ENCODE assay signal across 8 mouse cellular contexts in the genomic region with DNA sequence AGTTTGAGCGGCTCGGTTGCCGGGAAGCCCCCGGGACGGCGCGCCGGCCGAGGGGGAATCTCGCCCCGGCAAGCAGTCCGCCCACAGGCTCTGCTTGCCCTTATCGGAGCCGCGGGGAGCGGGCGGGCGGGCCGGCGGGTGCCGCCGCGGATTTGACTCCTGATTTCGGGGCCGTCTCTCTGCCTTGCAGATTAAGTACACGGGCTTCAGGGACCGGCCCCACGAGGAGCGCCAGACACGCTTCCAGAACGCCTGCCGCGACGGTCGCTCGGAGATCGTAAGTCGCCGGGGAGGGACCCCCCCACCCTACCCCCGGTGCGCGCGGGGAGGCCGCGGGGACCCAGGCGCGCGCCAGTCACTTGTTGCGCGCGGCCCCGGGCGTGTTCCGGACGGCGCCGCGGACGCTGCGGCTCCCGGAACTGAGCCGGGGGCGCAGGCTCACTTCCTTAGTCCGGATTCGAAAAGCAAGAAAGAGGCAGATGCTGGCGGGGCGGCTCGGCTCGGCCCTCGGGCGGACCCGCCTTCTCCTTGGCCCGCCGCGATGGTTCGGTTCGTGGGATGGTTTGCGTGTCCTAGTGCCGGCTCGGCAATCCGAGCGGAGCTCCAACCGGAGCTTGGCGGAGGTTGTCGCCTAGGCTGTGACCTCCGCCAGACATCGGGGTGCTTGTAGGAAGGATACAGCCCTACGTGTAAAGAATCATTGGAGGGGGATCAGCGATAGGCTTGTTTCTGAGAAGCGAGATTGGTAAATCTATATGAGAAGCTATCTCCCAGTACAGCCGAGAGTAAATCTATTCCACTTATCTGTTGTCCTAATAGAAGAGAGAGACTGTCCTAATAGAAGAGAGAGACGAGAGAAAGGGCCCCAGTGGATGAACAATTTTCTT. TPM values are rescaled to one million over a fixed set of nuclear protein-coding genes. Genes with fewer than 3 reads are reported as not detected.
DNase-seq lines count a peak whose midpoint lies in the region; ATAC-seq lines count a peak whose summit lies in the region.

No protein-coding gene starts in this region.

- H3K4me2 ChIP-seq in liver, embryonic 11.5 days: peak overlapping the region; percentile 96

- peak overlapping the region; percentile 99 for H3K27ac ChIP-seq in embryonic facial prominence, embryonic 10.5 days (replicated peaks)
- peak overlapping the region; percentile 73 for H3K27ac ChIP-seq in liver, embryonic 11.5 days (ENCODE audit: low read depth, low read length)

- no peaks in the 10 kb centered on the region for H3K9me3 ChIP-seq in erythroblast, embryonic 14.5 days (ENCODE audit: control insufficient read depth, low read length)
- no peaks in the 10 kb centered on the region for H3K9me3 ChIP-seq in embryonic facial prominence, embryonic 10.5 days
- no peaks in the 10 kb centered on the region for H3K9me3 ChIP-seq in liver, embryonic 11.5 days (ENCODE audit: control insufficient read depth, low read length)

- peaks cover 12% of the 10 kb centered on the region for H3K4me1 ChIP-seq in erythroblast, embryonic 14.5 days (ENCODE audit: control insufficient read depth)
- peaks cover 39% of the 10 kb centered on the region for H3K4me1 ChIP-seq in embryonic facial prominence, embryonic 10.5 days
- peaks cover 4% of the 10 kb centered on the region; the same call in 1 of the 2 replicates for H3K4me1 ChIP-seq in liver, embryonic 11.5 days (replicated peaks; ENCODE audit: control insufficient read depth, insufficient read depth, low read length)

- peak; percentile 77 for DNase-seq in embryonic facial prominence, embryonic 10.5 days (ENCODE audit: low spot score)
- DNase-seq in heart, adult 8-10 months (ENCODE audit: low spot score): peak; percentile 47
- DNase-seq in kidney, adult 9 months: peak; percentile 55
- DNase-seq in liver, embryonic 11.5 days (ENCODE audit: low spot score): peak; percentile 67
- DNase-seq in naive thymus-derived CD4-positive, alpha-beta T cell, adult 2 months (ENCODE audit: low read depth): peak; percentile 77
- peak; percentile 56 to 78 for DNase-seq in spleen, postnatal 4 days (ENCODE audit: low spot score in 2 of 2)

- under 1% methylated on average over 92 of the region's 92 CpGs for WGBS in embryonic facial prominence, embryonic 10.5 days
- under 1% methylated on average over 91 of the region's 92 CpGs for WGBS in liver, embryonic 11.5 days

- peaks cover 57% of the 10 kb centered on the region for H3K27me3 ChIP-seq in erythroblast, embryonic 14.5 days (ENCODE audit: control insufficient read depth)
- H3K27me3 ChIP-seq in embryonic facial prominence, embryonic 10.5 days (replicated peaks; ENCODE audit: low read depth, poor library complexity, severe bottlenecking): peaks cover 9% of the 10 kb centered on the region; the same call in 1 of the 2 replicates
- H3K27me3 ChIP-seq in liver, embryonic 11.5 days (replicated peaks; ENCODE audit: control insufficient read depth, insufficient read depth, low read length): peaks cover 3% of the 10 kb centered on the region; the same call in 1 of the 2 replicates

- H3K36me3 ChIP-seq in erythroblast, embryonic 14.5 days (ENCODE audit: control insufficient read depth): no peaks in the 10 kb centered on the region
- peaks cover 32% of the 10 kb centered on the region for H3K36me3 ChIP-seq in embryonic facial prominence, embryonic 10.5 days (replicated peaks)
- H3K36me3 ChIP-seq in liver, embryonic 11.5 days (ENCODE audit: control insufficient read depth, insufficient read depth, low read length): peaks cover 3% of the 10 kb centered on the region; the same call in 1 of the 2 replicates

- peak overlapping the region; percentile 64 for H3K4me3 ChIP-seq in erythroblast, embryonic 14.5 days (replicated peaks)
- H3K4me3 ChIP-seq in embryonic facial prominence, embryonic 10.5 days: peak overlapping the region; percentile 96
- H3K4me3 ChIP-seq in liver, embryonic 11.5 days (ENCODE audit: low read depth, low read length): peak overlapping the region; percentile 83

- ATAC-seq in erythroblast, adult 5-6 weeks (replicated peaks; ENCODE audit: low FRiP score, poor library complexity, severe bottlenecking): no peak
- ATAC-seq in liver, embryonic 11.5 days (replicated peaks; ENCODE audit: low FRiP score): peak; percentile 48

- H3K9ac ChIP-seq in liver, embryonic 11.5 days (ENCODE audit: low read depth, low read length): peak overlapping the region; percentile 87

RNA-seq across cellular contexts. Expression of gene Cbfb, which starts 0.9 kb away (rescaled TPM):
- polyA plus RNA-seq in erythroblast, embryonic 14.5 days (2012): 0.06 and 0.11 TPM in 2 replicates
- total RNA-seq in erythroblast, adult 5-6 weeks (2015; ENCODE audit: low replicate concordance): 28.6 and 37.6 TPM in 2 replicates
- 27.2 and 33.1 TPM in 2 replicates for total RNA-seq in erythroblast, adult 5-6 weeks (2017; ENCODE audit: low replicate concordance)
- polyA plus RNA-seq in embryonic facial prominence, embryonic 10.5 days (2016; fragmentation: Nextera tagmentation; extraction: Ambion mirVana): 67.5 and 73.2 TPM in 2 replicates
- 10 to 100 TPM; 19.2 to 21.8 (median 21.0) TPM for total RNA-seq in heart, adult 8-10 months (2022)
- 31.1 and 32.7 TPM in 2 replicates for polyA plus RNA-seq in liver, embryonic 11.5 days (2014; fragmentation: Nextera tagmentation; extraction: Ambion mirVana)

RNA-seq across cellular contexts. Expression of gene Ces4a, which starts 39.8 kb away (rescaled TPM):
- polyA plus RNA-seq in erythroblast, embryonic 14.5 days (2012): not detected in 2 replicates
- not detected in 2 replicates for total RNA-seq in erythroblast, adult 5-6 weeks (2015; ENCODE audit: low replicate concordance)
- not detected in 2 replicates for total RNA-seq in erythroblast, adult 5-6 weeks (2017; ENCODE audit: low replicate concordance)
- polyA plus RNA-seq in embryonic facial prominence, embryonic 10.5 days (2016; fragmentation: Nextera tagmentation; extraction: Ambion mirVana): not detected in 2 replicates
- total RNA-seq in heart, adult 8-10 months (2022): not detected
- polyA plus RNA-seq in liver, embryonic 11.5 days (2014; fragmentation: Nextera tagmentation; extraction: Ambion mirVana): not detected in 2 replicates

RNA-seq across cellular contexts. Expression of gene D230025D16Rik, which starts 53.6 kb away (rescaled TPM):
- 0.63 and 1.3 TPM in 2 replicates for polyA plus RNA-seq in erythroblast, embryonic 14.5 days (2012)
- 16.9 and 22.5 TPM in 2 replicates for total RNA-seq in erythroblast, adult 5-6 weeks (2015; ENCODE audit: low replicate concordance)
- total RNA-seq in erythroblast, adult 5-6 weeks (2017; ENCODE audit: low replicate concordance): 20.1 and 22.6 TPM in 2 replicates
- 25.9 and 27.1 TPM in 2 replicates for polyA plus RNA-seq in embryonic facial prominence, embryonic 10.5 days (2016; fragmentation: Nextera tagmentation; extraction: Ambion mirVana)
- 10 to 100 TPM; 14.4 to 20.9 (median 17.4) TPM for total RNA-seq in heart, adult 8-10 months (2022)
- polyA plus RNA-seq in liver, embryonic 11.5 days (2014; fragmentation: Nextera tagmentation; extraction: Ambion mirVana): 24.0 and 25.2 TPM in 2 replicates

Comparison
In these comparisons a context has a peak if more than half of its experiments do, and no peak if none do; other contexts are left out.
1. RNA of gene Cbfb, which starts 0.9 kb away (polyA plus RNA-seq): 67.5 to 73.2 TPM in embryonic facial prominence, embryonic 10.5 days and 31.1 to 32.7 TPM in liver, embryonic 11.5 days; 0.06 to 0.11 TPM in erythroblast, embryonic 14.5 days; every median in the first group is over 10 times any median in the second.
2. RNA of gene D230025D16Rik, which starts 53.6 kb away (polyA plus RNA-seq): 25.9 to 27.1 TPM in embryonic facial prominence, embryonic 10.5 days and 24.0 to 25.2 TPM in liver, embryonic 11.5 days; 0.63 to 1.3 TPM in erythroblast, embryonic 14.5 days; every median in the first group is over 10 times any median in the second.
3. Peak in every context shown above with its lines, with median percentiles within 50 percentile points of each other: H3K4me3 ChIP-seq and DNase-seq.